Mouse (Mus musculus) adrenal gland, postnatal 14 days (tissue): ENCODE measurements around the gene Lrrc75b. TPM values are rescaled to one million over a fixed set of nuclear protein-coding genes. Genes with fewer than 3 reads are reported as not detected.
"Not testable (repeated sequence)": the region's sequence is repeated elsewhere in the genome, so short reads cannot be mapped to it uniquely, and the experiment has no call there.

Source experiments
- DNase-seq: peaks from one replicate; pipeline ENCODE4 v3.0.0; 2021; ENCODE audit warnings: mixed read lengths
- total RNA-seq: library from RNA; stranded (reverse); gene quantifications from 2 replicates; pipeline ENCODE4 v1.2.3, GENCODE M21; 2021

Lrrc75b gene
- total RNA-seq, 1 experiment from 2014 or later = 0.70 TPM

- DNase-seq = no peak
Measured at GRCm38 (mm10) chr10:75534216-75534615, 25.9 kb downstream of the Lrrc75b start.

- DNase-seq = no peak
Measured at GRCm38 (mm10) chr10:75531532-75532090, 28.5 kb downstream of the Lrrc75b start.

GRCm38 (mm10) chr10:75530322-75530721, 29.8 kb downstream of the Lrrc75b start:
- no peak for DNase-seq

GRCm38 (mm10) chr10:75525450-75525849, 34.7 kb downstream of the Lrrc75b start:
- not testable (repeated sequence) for DNase-seq

GRCm38 (mm10) chr10:75521643-75522042, 38.5 kb downstream of the Lrrc75b start:
- no peak for DNase-seq

- no peak for DNase-seq
Measured at GRCm38 (mm10) chr10:75520581-75520980, 39.5 kb downstream of the Lrrc75b start.

GRCm38 (mm10) chr10:75517758-75518143, 42.4 kb downstream of the Lrrc75b start, which contains the start of gene Gucd1:
Gene Gucd1 (minus strand): TSS chr10:75517972.
- peak; percentile 98 for DNase-seq

- peak; percentile 97 for DNase-seq
Measured at GRCm38 (mm10) chr10:75517073-75517757, 42.9 kb downstream of the Lrrc75b start, which contains the start of gene Snrpd3. Gene Snrpd3 (plus strand): TSS chr10:75517551.

- no peak for DNase-seq
Measured at GRCm38 (mm10) chr10:75516724-75517072, 43.4 kb downstream of the Lrrc75b start.

- DNase-seq = no peak
Measured at GRCm38 (mm10) chr10:75516038-75516723, 43.9 kb downstream of the Lrrc75b start.

- no peak for DNase-seq
Measured at GRCm38 (mm10) chr10:75515216-75516037, 44.7 kb downstream of the Lrrc75b start.

- peak; percentile 28 for DNase-seq
Measured at GRCm38 (mm10) chr10:75514361-75514760, 45.8 kb downstream of the Lrrc75b start.

GRCm38 (mm10) chr10:75513306-75514067, 46.6 kb downstream of the Lrrc75b start:
- peak; percentile 34 for DNase-seq

- DNase-seq = peak; percentile 47
Measured at GRCm38 (mm10) chr10:75512796-75513195, 47.3 kb downstream of the Lrrc75b start.

- no peak for DNase-seq
Measured at GRCm38 (mm10) chr10:75511897-75512296, 48.2 kb downstream of the Lrrc75b start.

- no peak for DNase-seq
Measured at GRCm38 (mm10) chr10:75511060-75511459, 49.1 kb downstream of the Lrrc75b start.

GRCm38 (mm10) chr10:75510446-75510845, 49.7 kb downstream of the Lrrc75b start:
- DNase-seq = peak; percentile 87

GRCm38 (mm10) chr10:75505928-75506327, 54.2 kb downstream of the Lrrc75b start:
- DNase-seq = not testable (repeated sequence)

- no peak for DNase-seq
Measured at GRCm38 (mm10) chr10:75505130-75505495, 55.0 kb downstream of the Lrrc75b start.

- DNase-seq = peak; percentile 55
Measured at GRCm38 (mm10) chr10:75504234-75505129, 55.6 kb downstream of the Lrrc75b start.

- DNase-seq = no peak
Measured at GRCm38 (mm10) chr10:75503692-75504091, 56.4 kb downstream of the Lrrc75b start.
